Mouse (Mus musculus) right cerebral cortex, postnatal 10 days (tissue): Measurements from ENCODE around the gene Rbfox3.

Source experiments
- DNase-seq, 2 experiments: peaks; one replicate each; pipeline ENCODE4 v3.0.0; 2021; ENCODE audit warnings: low spot score in 2 of 2

The Rbfox3 gene

GRCm38 (mm10) chr11:118481231-118481630 lies 430.2 kb downstream of the Rbfox3 start:
- peak in 1 of 2 experiments; percentile 26 for DNase-seq

DNA sequence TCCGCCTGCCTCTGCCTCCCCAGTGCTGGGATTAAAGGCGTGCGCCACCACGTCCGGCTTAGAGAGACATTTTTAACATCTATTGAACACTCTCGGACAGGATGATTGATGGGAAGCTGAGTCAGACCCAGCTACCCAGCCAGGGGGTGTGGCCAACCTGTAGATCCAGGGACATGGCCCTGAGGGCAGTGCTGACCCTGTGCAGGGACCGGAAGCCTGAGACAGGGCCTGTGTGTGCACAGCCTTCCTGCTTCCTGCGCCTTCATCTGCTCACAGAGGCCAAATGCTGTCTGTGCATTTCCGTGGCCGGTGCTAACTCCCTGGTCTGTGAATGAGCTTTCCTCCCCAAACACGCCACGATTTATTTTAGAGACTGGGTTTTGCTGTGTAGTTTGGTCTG lies 431.6 kb downstream of the Rbfox3 start:
- DNase-seq, result peak in 1 of 2 experiments; percentile 46

GRCm38 (mm10) chr11:118476396-118477373 lies 434.7 kb downstream of the Rbfox3 start, which contains the start of gene Engase:
Engase (plus strand) TSS chr11:118476829.
- peak; percentile 98 to 99 for DNase-seq

GRCm38 (mm10) chr11:118475496-118476083 lies 435.8 kb downstream of the Rbfox3 start:
- no peak for DNase-seq

GRCm38 (mm10) chr11:118473842-118474500 lies 437.4 kb downstream of the Rbfox3 start:
- DNase-seq, result no peak

GRCm38 (mm10) chr11:118473161-118473560 lies 438.2 kb downstream of the Rbfox3 start:
- no peak for DNase-seq

DNA sequence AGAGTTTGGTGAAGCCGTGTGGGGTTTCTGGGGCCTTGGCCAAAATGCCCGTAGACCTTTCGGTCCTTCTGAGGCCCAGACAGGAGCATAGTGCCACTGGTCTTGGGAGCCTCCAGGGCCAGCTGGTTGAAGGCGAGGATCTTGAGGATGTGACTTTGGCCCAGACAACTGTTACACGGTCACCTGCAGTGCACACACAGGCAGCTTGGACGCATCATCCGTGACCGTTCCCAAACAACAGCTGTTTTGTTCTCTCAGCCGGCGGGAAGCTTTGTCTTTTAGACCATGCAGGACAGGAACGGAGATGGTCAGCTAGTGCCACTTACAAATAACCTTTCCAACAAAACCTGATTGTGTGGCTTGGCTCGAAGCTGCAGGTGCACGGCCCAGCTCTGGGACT lies 439.7 kb downstream of the Rbfox3 start:
- DNase-seq, result no peak

DNA sequence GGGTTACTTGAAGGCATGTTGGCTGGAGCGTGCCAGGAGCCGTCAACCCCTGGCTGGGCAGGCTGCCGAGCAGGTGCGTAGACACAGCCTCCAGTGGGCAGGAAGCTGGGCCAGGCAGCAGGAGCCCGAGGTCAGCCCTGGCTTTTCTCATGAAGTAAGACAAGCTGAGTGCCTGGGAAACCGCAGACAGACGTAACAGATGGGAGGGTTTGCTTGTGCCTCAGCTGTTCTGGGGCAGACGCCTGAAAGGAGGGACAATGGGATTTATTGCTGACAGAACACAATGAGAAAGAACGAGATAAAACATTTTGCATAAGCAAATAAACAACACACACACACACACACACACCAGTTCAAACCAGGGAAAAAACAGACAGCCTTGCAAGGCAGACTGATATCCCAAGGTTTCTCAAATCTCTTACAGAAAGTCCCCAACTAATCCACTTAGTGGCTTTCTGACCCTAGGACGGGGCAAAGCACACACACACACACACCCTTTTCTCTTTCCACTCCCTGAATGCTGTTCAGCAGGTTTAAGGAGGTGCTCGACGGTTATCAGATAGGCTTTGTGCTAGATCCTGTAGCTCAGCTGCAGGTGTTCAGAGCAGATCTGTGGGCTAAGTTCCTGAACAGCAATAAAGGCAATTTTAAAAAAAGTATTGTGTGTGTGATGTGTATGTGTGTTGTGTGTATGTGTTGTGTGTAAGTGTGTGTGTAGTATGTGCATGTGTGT lies 441.0 kb downstream of the Rbfox3 start:
- DNase-seq, result peak in 1 of 2 experiments; percentile 29

DNA sequence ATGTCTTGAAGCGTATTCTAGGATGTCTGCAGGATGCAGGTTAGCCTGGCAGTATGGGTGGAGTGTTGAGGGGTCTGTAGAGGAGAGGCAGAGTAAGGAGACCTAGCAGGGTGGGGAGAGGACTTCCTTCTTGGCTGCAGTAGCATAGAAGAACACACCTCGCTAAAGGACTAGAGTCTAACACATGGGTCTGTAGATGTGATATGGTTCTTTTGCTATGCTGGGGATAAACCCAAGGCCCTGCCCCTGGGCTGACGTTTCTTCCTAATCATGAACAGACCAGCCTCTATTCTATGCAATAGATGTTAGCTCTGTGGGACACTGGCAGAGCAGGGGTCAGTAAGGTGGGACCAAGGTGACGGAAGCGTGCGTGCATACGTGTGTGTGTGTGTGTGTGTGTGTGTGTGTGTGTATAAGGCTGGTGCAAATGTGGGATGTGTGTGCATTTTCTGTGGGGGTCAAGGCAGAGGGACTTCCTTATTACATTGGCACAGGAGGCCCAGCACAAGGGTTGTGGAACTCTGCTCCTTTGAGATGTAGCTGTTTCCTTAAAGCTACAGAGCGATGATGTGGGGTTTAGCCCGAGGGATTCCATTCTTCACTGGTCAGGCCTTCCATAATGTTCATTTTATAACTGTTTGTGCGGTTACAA lies 441.8 kb downstream of the Rbfox3 start:
- DNase-seq, result no peak

- no peak for DNase-seq
Observed at GRCm38 (mm10) chr11:118467441-118468035, 443.9 kb downstream of the Rbfox3 start.

DNA sequence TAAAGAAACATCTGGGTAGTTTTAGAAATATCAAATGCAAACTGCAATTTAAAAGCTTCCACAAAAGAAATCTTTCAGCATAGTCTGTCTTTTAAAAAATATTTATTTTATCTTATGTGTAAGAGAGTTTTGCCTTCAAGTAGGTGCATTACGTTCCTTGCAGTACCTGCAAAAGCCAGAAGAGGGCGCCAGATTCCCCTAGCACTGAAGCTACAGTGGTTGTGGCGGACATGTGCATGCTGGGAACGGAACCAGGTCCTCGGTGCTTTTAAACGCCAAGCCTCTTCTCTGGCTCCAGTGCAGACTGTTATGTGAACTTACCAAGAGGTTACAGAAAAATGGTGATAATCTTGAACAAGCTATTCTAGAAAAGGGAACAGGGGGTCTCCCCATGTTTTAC lies 451.1 kb downstream of the Rbfox3 start:
- DNase-seq, result no peak

GRCm38 (mm10) chr11:118459536-118459935 lies 451.9 kb downstream of the Rbfox3 start:
- DNase-seq, result no peak

GRCm38 (mm10) chr11:118459051-118459450 lies 452.3 kb downstream of the Rbfox3 start:
- no peak for DNase-seq

GRCm38 (mm10) chr11:118456937-118457336 lies 454.5 kb downstream of the Rbfox3 start:
- peak; percentile 64 to 71 for DNase-seq

DNA sequence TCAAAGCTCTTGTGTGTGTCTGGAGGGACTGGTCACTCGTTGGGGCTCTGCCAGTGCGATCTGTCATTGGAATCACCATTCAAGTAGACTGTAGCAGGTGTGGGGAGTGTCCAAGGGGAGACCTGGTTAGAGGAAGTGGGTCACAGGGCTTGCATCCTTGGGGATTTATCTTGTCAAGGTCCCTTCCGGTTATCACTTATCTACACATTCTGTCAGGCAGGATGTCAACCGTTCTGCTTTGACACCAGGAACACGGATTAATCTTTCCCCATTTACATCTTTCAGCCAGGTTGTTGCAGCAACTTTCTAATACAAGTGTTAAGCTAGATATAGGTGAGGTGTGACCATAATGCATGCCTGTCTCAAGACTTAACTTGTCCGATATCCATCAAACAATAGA lies 455.6 kb downstream of the Rbfox3 start:
- DNase-seq, result no peak

GRCm38 (mm10) chr11:118453886-118454671 lies 457.3 kb downstream of the Rbfox3 start:
- DNase-seq, result no peak

GRCm38 (mm10) chr11:118452955-118453354 lies 458.4 kb downstream of the Rbfox3 start:
- DNase-seq, result no peak

GRCm38 (mm10) chr11:118451211-118451610 lies 460.2 kb downstream of the Rbfox3 start:
- DNase-seq, result no peak

DNA sequence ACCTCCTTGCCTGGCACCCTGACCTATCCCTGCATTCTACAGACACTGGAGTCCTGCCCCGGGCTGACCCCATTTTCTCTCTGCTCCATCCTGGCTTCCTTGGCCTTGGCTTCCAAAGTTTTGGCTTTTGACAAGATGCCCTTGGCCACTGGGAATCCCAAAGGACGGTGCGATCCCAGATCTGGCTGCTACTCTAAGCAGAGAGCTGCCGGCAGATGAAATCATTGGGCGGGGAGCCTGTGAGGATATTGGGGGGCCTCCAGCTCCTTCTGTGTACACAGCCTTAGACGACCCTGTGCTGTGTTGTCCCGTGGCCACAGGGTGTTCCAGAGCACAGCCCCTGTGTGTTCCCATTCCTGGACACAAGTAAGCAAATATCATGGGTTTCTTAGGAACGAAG lies 463.0 kb downstream of the Rbfox3 start:
- DNase-seq, result no peak

- DNase-seq, result no peak
Observed at GRCm38 (mm10) chr11:118447346-118447745, 464.1 kb downstream of the Rbfox3 start.
